Mouse (Mus musculus) cerebellum, adult 9-10 months (tissue): ENCODE measurements around the gene Serpinb6c.
"Not testable (repeated sequence)": the region's sequence is repeated elsewhere in the genome, so short reads cannot be mapped to it uniquely, and the experiment has no call there.

Source experiments
- DNase-seq: peaks from one replicate; pipeline ENCODE4 v3.0.0; 2022

Serpinb6c gene

GRCm38 (mm10) chr13:33905176-33905954 lies at the start of gene Serpinb6c:
Gene Serpinb6c, minus strand, starts transcription at chr13:33905708.
- no peak for DNase-seq

DNA sequence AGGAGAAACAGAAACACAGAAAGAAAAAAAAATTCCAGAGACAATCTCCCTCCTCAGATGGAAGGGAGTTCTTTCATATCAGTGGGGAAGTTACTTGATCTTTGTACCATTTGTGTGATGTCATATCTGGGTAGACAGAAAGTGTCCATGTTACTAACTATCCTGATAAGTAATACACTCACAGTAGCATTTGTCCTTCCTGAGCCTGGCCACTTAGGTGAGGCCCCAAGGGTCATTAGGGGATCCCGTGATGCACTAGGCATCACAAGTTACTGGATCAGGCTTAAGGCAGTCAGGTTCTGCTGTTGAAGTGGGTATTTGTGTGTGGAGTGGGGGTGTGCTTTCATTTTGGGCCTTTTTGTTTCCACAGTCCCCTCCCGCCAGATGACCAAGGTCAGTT lies 47.4 kb upstream of the Serpinb6c start:
- no peak for DNase-seq

- no peak for DNase-seq
These were observed 46.6 kb upstream of the Serpinb6c start for GRCm38 (mm10) chr13:33952075-33952449.

GRCm38 (mm10) chr13:33951308-33952074 lies 46.0 kb upstream of the Serpinb6c start:
- DNase-seq, result no peak

DNA sequence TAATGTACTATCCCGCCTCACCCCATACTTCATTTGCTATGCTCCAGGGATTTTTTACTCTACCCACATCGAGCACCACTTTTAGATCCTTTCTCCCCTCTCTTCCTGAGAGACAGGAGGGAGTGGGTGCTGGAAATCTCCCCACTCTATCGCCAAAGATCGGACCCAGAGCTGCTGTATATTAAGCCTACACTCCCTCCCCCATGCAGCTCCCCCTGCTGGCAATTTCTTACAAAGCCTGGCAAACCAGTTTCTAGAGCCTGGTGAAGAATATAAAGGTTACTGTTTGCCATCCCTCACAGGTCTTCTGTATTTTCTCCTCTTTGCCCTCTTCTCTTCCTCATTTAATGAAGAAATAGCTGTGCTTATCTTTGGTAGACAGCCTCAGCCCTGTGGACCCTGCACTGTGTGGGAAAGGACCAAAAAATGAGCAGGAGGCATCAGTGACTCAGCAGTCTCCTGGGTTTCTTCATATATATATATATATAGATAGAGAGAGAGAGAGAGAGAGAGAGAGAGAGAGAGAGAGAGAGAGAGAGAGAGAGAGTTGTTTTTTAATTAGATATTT lies 36.8 kb upstream of the Serpinb6c start:
- no peak for DNase-seq

- DNase-seq, result no peak
These were observed 35.8 kb upstream of the Serpinb6c start for GRCm38 (mm10) chr13:33941288-33941808.

- not testable (repeated sequence) for DNase-seq
These were observed 32.1 kb upstream of the Serpinb6c start for GRCm38 (mm10) chr13:33937587-33937986.

GRCm38 (mm10) chr13:33937151-33937550 lies 31.6 kb upstream of the Serpinb6c start:
- DNase-seq, result peak; percentile 19

- peak; percentile 72 for DNase-seq
These were observed 30.1 kb upstream of the Serpinb6c start for GRCm38 (mm10) chr13:33935465-33936181.

- DNase-seq, result peak; percentile 27
These were observed 29.2 kb upstream of the Serpinb6c start for GRCm38 (mm10) chr13:33934743-33935142.

DNA sequence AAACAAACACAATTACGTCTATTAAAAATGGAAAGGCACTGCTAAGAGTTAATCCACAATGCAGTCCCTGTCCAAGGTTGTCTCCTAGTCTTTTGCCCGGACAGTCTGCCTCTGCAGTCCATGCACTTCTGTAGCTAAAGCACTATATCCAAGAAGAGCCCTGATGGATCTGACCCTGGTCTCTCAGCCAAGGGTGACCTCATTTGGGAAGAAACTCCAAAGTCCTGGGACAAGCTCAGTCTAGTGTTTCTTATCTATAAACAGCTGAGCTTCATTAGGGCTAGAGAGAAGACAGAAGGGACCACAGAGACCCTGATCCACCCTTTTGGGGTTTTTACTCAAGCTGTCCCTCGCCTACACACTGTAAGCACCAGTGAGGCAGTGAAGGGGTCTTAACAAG lies 25.4 kb upstream of the Serpinb6c start:
- DNase-seq, result no peak

DNA sequence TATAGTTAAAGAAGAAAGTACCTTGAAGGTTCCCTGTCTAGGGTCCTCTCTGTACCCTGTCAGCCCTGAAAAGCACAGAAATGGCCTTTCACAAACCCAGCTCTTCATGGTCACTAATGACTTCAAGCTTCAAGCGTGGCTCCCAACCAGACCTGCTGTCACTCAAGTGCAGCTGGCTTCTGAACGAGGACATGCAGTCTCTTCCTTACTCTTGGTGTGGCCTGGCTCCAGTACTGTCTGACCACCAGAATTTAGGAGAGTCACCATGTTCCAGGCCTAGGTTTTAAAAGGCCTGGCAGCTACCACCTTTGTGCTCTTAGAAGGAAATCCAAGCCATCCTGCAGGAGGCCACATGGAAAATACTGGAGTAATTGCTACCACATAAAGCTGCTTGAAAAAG lies 24.8 kb upstream of the Serpinb6c start:
- no peak for DNase-seq

GRCm38 (mm10) chr13:33921699-33922098 lies 16.2 kb upstream of the Serpinb6c start:
- no peak for DNase-seq

DNA sequence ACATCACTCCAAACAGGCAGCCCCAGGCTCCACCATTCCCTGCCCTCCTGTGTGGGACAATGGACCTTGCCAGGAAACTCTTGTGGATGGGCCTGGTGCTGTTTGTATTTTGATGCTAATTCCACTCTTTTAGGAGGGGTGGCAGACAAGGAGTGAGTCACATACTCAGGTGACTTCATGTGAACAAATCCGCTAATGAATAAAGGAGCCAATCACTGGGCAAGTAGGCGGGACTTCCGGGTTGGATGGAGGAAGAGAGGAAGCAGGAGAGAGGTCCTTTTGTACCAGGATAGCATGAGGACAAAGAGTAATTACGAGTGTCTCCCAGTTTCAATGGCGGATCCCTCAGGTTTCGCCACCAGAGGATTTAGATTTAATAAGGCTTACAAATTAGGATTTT lies 15.5 kb upstream of the Serpinb6c start:
- DNase-seq, result no peak

- DNase-seq, result no peak
These were observed 1.3 kb upstream of the Serpinb6c start for GRCm38 (mm10) chr13:33906821-33907220.

- no peak for DNase-seq
These were observed 2.2 kb downstream of the Serpinb6c start for GRCm38 (mm10) chr13:33903290-33903689.

GRCm38 (mm10) chr13:33894207-33894606 lies 11.3 kb downstream of the Serpinb6c start:
- DNase-seq, result peak; percentile 18

- DNase-seq, result no peak
These were observed 62.2 kb downstream of the Serpinb6c start, which contains the start of gene Serpinb6e for GRCm38 (mm10) chr13:33843308-33843707. Gene Serpinb6e, minus strand, starts transcription at chr13:33843408.

- no peak for DNase-seq
These were observed 74.8 kb downstream of the Serpinb6c start for GRCm38 (mm10) chr13:33830751-33831150.
